Mouse (Mus musculus) right cerebral cortex, adult 2 months (tissue): ENCODE measurements around the gene Pltp.
"Not testable (repeated sequence)": the region's sequence is repeated elsewhere in the genome, so short reads cannot be mapped to it uniquely, and the experiment has no call there.

ENCODE experiments used
- DNase-seq, 2 experiments: peaks; one replicate each; pipeline ENCODE4 v3.0.0; 2021 to 2022; ENCODE audit warnings: low spot score in 2 of 2

Pltp gene

DNA sequence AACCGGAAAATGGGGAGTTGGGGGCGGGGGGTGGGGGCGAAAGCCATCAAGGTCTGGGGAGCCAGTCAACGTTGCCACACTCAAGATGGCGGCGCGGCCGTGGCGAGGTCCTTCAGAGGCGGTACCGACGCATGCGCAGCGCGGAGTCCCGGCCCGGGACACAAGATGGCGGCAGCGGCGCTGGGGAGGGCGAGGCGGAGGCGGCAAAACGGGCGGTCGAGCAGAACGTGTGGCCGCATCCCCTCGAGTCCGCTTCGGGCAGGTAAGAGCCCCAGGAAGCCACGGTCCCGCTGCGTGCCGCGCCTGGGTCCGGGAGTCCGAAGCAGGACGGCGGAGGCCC is 21.7 kb upstream of the Pltp start, which contains the start of gene Pcif1:
Gene Pcif1 (plus strand): TSS at position 77 of the 340 bp plus-strand sequence.
- DNase-seq = peak; percentile 90 to 91

DNA sequence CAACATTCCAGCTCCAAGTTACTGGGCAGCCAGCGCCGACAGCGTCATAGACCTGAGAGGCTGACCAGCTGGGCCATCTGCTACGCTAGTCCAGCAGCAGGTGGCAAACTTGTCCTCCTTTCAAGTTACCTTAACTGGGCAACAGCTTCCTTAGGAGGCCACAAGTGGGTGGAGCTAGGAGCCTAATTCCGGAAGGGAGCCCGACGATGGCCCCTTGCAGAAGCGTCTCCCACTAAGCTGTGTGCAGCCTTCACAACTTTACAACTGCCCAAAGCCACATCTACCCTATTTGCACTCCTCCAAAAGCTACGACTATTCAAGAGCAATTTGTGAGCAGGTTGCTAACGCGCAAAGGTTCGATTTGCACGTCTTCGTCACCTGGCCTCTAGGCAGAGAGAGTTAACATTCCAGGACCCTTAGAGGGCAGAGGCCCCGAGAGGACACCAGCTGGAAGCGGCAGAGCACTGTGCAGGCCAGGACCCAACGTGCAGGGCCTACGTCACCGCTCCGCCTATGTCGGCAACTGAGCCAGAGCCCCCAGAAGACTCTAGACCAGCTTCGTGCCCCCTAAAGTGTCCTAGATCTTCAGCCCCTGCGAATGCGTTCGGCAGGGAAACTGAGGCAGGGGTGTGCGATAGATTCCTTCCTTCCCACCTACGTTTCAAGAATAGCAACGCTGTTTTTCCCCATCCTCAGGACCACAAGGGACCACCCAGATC is 21.2 kb upstream of the Pltp start:
- peak; percentile 36 to 41 for DNase-seq

DNA sequence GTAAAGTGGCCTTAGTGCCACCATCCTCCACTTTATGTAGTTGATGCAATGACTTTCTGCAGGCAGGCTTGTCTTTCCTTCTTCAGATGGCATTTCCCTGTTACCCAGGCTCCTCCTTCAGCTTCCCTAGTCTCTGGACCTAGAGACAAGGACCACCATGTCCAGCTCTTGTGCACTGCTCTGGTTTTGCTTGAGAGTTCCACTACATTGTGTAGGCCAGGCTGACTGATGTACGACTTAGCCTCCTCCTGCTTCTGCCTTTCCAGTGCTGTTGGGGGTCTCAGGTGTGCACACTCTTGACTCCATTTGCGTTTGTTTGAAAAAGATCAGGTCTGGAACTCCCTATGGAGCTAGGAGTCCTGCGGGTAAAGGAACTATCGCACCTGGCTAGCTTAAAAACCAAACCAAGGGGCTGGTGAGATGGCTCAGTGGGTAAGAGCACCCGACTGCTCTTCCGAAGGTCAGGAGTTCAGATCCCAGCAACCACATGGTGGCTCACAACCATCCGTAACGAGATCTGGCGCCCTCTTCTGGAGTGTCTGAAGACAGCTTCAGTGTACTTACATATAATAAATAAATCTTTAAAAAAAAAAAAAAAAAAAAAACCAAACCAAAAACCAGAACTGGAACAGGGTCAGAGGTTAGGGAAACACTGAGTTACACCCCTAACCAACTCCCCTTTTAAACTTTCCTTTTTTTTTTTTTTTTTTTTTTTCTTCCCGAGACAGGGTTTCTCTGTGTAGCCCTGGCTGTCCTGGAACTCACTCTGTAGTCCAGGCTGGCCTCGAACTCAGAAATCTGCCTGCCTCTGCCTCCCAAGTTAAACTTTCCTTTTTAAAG is 20.1 kb upstream of the Pltp start:
- DNase-seq = not testable (repeated sequence)

DNA sequence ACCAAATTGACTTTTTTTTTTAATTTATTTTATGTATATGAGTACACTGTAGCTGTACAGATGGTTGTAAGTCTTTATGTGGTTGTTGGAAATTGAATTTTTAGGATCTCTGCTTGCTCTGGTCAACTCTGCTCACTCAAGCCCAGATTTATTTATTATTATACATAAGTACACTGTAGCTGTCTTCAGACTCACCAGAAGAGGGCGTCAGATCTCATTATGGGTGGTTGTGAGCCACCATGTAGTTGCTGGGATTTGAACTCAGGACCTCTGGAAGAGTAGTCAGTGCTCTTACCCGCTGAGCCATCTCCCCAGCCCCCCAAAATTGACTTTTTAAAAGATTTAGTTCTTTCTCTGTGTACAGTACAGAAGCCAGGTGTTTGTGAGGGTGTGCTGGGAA is 18.1 kb upstream of the Pltp start:
- not testable (repeated sequence) for DNase-seq

DNA sequence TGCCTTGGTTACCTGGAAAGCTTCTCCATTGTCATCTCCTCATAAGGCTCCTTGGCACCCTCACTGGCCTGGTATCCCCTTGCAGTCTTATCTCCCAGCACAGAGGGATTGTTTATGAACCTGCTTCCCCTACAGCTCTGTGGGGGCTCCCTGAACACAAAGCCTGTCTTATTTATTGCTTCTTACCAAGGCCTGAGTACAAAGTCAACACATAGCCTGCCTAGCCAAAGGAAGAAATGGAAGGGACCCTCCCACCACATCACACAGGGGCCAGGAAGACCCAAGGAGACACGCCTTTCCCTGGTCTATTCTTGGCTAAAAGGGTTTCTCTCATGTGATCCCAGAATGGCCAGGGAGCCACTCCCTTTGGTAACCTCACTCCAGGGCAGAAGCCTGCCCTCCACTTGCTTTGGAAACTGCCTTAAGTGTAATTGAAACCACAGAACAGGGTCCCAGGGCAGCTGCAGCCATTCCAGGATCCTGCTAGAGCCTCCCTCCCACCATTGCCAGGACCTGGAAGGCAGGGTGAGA is 16.8 kb upstream of the Pltp start:
- DNase-seq = no peak

DNA sequence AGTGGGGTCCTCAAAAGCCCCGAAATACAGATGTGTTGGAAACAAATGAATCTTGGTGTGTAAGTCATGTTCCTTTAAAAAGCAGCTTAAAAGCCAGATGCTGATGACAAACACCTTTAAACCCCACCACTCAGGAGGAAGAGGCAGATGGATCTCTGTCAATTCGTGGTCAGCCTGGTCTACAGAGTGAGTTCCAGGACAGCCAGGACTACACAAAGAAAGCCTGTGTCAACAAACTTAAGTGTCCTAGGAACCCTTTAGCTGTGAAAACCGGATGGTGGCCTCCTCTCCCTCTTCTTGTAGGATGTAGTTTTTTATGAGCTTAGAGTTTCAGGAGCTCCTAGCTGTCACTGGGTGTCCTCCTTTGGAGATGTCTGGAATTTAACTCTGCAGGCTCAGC is 16.1 kb upstream of the Pltp start:
- no peak for DNase-seq

DNA sequence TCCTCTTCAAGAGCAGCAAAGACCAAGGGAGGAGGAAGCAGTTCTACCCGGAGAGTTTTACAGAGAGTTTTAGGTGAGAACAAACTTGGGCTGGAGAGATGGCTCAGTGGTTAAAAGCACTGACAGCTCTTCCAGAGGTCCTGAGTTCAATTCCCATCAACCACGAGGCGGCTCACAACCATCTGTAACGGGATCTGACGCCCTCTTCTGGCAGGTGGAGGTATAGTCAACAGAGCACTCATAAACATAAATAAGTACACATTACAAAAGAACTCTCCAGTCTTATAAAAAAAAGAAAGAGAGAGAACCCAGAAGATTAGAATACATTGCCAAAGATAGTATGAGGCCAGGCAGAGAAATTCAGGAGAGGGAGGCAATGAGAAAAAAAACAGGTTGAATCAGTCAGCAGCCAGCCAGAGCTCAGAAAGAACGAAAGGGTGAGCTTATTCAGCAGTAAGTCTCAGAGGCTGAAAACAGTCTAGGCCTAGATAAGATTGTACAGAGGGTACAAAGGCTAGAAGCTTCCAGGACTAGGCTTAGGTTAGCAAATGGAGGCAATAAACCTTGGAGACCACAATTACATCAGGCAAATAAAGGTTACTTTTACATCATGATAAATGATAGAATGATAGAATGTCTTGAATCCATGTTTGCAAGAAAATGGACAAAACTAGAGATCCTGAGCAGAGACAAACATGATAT is 14.2 kb upstream of the Pltp start:
- DNase-seq = no peak

DNA sequence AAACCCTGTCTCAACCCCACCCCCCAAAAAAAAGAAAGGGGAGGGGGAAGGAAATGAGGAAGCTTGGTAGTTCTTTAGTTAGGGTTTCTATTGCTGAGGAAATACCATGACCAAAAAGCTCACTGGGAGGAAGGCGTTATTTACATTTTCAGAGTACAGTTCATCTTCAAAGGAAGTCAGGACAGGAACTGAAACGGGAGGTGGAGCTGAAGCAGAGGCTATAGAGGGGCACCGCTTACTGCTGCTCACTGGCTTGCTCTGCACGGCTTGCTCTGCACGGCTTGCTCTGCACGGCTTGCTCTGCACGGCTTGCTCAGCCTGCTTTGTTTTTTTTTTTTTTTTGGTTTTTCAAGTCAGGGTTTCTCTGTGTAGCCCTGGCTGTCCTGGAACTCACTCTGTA is 11.0 kb upstream of the Pltp start:
- no peak for DNase-seq

DNA sequence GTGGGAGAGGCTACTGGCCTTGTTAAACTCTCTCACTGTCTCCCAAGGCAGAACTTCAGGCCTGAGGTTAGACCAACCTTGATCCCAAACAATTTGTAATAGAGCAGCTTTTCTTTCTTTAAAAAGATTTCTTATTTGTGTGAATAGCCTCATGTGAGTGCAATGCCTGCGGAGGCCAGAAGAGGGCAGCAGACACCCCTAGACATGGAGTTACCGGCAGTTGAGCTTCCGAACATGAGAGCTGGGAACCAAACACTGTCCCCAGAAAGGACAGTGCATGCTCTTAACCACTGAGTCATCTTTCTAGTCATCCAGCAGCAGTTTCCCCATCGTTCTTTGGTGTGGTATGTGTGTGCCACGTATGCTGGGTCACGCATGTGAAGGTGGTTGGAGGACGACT is 10.1 kb upstream of the Pltp start:
- DNase-seq = no peak

DNA sequence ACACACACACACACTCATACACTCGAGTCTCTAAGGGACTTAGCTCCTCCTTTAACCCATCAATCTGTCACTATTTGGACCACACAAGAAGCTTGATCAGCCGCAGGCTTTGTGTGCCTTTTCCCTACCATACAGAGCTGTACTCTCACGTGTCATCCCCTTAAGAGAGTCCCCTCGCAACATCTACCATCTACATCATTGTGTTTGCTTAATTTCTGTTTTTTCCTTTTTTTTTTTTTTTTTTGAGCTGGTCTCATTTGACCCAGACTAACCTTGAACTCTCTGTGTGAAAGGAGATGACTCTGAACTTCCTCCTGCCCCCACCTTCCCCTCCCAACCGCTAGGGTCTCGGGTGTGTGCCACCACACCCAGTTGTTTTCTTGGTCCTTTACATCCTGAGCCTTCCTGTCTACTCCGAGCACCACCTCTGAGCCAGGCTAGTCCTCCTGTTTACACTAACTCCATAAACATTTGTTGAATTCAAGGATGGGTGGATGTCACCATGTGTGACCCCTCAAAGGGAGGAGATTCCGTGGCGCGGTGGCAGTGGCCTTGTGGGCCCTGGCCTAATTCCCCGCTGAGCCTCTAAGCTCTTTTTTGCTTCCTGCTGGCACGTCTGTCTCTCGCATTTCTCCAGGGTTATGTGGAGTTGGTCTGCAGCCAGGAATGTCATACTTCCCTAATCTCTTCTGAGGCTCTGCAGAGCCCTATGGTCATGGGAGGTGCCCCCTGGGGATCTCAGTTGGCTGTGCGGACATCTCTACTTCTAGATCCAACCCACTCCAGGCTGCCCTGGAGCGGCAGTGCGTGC is 9.4 kb upstream of the Pltp start:
- no peak for DNase-seq

DNA sequence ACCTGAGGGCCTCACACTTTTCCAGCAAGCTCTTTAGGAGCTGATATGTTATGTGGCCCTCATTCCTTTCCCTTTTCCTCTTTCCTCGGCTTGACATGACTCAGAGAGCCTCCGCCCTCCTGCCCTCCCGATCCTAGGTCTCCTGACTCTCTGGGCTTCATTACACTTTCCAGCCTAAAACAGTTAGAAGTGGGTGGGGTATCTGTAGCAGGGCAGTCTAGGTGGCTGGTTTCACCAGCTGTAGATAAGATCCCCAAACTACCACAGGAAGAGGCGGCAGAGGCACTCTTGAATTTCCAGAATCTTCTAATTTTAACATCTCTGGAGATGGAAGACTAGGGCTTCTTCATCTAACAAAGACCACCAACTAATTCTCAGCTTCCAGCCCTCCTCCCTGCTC is 7.1 kb upstream of the Pltp start:
- DNase-seq = no peak

DNA sequence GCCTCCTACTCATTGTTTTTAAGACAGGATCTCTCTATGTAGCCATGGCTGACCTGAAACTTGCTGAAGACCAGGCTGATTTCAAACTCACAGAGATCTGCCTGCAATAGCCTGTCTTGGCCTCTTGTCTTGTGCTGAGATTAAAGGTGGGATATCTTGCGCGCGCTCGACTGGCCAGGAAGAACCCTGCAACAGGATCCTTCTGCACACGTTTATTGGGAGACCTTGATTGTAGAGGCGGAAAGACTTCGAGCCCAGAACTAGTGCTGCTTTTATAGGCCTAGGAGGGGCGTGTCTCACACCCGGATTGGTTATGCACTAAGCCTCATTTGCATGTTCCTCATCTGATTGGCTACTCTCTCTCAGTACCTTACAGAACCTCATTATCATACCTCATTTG is 5.9 kb upstream of the Pltp start:
- not testable (repeated sequence) for DNase-seq

DNA sequence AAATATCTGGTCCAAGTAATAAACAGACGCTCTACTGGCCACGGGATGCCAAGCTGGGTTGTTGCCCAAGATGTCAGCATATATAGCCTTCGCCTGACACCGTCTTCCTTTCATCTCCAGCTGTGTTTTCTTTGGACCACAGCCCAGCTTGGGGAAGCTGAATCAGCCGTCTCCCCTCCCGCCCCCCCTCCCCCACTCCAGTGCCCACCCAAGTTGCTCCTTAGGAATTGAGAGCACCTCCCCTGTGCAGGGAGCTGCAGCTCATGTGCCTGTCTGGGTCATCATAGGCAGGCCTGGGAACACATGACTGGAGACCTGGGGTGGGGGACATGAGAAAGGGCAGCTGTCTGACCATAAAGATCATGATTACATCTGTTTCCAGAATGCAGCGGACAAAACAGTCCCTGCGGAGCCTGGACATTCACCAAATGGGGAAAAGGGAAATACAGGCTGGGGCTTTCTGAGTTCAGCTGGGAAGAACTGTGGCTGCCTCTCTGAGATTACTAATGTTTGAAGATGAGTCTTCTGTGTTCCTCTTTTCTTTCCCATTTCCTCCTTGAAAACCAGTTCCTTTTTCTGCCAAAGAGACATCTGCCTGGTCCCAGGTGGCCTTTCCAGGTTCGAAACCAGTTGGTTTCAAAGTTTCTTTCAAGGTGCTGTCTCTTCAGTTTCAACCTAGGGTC is 4.8 kb upstream of the Pltp start:
- DNase-seq = no peak

DNA sequence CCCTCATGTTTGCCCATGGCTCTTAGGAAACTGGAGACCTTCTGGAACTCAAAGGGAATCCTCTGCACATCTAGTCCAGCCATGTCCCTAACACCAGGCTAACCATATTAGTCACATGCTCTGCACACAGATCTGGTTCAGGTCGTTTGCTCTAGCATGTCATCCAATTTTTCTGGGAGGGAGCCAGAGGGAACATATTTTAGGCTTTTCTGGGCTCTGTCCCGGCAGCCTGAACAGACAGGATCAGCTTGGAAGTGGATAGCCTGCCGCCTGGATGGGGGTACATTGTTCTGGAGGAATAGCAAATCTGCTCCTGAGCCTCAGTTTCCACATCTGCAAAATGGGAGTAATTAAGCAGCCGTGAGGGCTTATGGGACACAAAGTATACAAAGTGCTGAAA is 3.6 kb upstream of the Pltp start:
- no peak for DNase-seq

DNA sequence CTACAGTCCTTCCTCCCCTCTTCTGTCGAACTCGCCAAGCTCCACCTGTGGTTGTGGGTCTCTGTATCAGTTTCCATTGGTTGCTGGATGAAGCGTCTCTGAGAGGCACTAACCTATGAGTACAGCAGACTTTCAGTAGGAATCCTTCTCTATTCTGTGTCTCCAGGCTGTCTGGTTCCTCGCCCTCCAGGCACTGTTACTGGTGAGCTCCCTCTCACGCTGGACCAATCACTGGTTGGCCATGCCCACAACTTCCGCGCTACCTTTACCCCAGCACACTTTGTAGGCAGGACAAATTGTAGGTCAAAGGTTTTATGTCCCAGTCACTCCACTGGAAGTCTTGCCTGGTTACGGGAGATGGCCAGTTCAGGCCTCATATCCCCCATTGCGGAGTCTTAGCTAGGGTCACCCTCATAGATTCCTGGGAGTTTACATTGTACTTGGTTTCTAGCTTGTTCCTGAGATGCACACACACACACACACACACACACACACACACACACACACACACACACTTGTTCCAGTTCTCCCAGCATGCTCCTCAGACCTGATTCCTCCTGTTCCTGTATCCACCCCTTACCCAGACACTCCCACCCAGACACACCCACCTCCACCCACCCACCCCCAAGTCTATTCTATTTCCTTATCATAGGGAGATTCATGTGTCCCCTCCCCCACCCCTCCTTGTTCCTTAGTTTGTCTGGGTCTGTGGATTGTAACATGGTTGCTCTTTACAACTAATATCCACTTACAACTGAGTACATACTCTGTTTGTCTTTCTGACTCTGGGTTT is 2.3 kb upstream of the Pltp start:
- no peak for DNase-seq

DNA sequence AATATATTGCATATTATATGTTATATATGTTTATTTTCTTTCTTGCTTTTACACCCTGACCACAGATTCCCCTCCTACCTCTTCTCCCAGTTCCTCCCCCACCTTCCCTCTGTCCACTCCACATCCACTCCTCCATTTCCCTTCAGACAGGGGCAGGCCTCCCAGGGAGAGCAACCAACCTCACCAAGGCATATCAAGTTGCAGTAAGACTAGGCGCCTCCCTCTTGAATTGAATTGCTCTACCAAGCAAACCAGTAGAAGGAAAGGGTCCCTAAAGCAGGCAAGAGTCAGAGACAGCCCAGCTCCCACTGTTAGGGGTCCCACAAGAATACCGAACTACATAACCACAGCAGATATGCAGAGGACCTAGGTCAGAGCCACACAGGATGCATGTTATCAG is 1.6 kb upstream of the Pltp start:
- no peak for DNase-seq

DNA sequence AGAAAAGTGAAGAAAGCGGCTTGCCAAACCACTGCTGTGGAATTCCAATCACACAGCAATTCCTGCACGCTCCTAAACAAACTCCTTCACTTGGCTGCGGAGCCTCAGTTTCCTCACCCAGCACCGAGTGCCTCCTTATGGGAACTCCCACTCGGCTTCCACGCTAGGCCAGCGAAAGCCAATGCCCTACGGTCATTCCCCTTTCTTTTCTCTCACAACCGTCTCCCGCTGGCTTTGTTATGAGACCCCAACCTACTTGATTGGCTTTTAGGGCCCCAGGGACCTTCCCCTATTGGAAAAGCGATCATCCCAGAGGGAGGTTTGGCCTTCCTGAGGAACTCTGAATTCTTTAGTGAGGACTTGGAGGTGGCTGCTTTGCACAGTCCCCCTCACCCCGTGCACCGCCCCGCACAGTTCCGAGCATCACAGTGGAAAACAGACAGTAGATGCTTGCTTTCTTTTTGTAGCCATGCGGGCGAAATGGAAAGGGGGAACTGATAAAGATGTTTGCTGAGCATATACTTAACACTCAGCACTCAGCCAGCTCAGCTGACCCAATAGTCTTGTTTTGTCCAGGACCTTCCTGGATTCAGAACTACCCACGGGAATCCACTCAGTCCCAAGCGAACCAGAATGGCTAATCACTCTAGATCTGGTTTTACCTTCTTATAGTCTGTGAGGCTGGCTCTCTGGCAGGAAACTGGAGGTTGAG is 487 bp upstream of the Pltp start:
- DNase-seq = no peak

DNA sequence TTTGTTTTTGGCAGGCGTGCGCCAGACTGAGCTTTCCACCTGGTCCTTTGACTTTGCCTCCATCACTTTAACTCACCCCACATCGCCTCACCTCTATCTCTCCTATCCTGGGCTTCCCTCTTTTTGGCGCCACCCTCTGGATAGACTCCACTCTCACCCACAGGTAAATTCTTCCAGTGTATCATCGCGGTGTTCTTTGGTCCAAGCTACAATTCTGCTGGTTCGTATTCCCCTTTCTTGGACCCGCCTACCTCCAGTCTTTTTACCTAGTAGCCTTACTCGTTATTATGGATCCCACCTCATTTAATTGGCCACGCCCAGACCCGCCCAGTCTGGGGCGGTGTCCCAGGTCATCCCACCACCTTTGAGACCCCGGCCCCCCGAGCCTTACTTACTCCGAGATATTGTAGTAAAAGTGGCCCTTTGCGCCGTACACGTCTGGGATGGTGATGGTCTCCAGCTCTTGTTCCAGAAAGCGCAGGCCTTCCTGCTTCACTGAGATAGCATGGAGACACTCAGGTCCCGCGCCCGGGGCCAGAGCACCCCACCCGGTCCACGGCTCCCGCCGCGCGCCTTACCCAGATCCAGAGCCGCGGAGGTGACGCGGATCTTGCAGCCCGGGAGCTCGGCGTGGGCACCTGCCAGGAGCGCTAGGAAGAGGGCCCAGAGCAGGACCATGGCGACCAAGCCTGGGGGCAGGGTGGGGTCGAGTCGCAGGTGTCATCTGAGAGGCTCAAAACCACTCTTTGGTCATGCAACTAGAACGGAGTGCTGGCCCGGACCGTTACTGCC is 1.0 kb downstream of the Pltp start:
- DNase-seq = no peak

DNA sequence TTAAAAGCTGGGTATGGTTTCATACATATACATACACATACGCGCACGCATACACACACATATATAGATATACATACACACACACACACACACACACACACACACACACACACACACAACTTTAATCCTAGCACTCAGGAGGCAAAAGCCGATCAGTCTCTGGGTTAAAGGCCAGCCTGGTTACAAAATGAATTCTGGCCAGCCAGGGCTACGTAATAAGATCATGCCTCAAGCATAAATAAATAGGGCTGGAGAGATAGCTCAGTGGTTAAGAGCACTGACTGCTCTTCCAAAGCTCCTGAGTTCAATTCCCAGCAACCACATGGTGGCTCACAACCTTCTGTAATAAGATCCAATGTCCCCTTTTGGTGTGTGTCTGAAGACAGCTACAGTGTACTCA is 1.9 kb downstream of the Pltp start:
- DNase-seq = not testable (repeated sequence)
